Mouse (Mus musculus): Measurements from ENCODE around the gene Cldn34c4. TPM values are rescaled to one million over a fixed set of nuclear protein-coding genes. Genes with fewer than 3 reads are reported as not detected.

Gene Cldn34c4
- polyA plus RNA-seq (2015; fragmentation: Nextera tagmentation; extraction: Ambion mirVana), result not detected in 2 replicates

GRCm38 (mm10) chrX:127736454-127736853 is at the start of gene Cldn34c4:
TSS of gene Cldn34c4 (minus strand) at chrX:127736554.
- H3K27me3 ChIP-seq, result no peaks in the 10 kb centered on the region
- no peak within 1 kb of the TSS for H3K9ac ChIP-seq
- no peak within 1 kb of the TSS for H3K4me3 ChIP-seq
- no peaks in the 10 kb centered on the region for H3K4me1 ChIP-seq
- no peaks in the 10 kb centered on the region for H3K9me3 ChIP-seq
- no peak within 1 kb of the TSS for H3K4me2 ChIP-seq
- ATAC-seq (ENCODE audit: insufficient number of reproducible peaks, insufficient read depth, low FRiP score, low TSS enrichment, low read depth), result no peak
- WGBS, result 56% methylated on average over 2 of the region's 2 CpGs
- H3K36me3 ChIP-seq, result no peaks in the 10 kb centered on the region
- H3K27ac ChIP-seq, result no peak within 1 kb of the TSS

DNA sequence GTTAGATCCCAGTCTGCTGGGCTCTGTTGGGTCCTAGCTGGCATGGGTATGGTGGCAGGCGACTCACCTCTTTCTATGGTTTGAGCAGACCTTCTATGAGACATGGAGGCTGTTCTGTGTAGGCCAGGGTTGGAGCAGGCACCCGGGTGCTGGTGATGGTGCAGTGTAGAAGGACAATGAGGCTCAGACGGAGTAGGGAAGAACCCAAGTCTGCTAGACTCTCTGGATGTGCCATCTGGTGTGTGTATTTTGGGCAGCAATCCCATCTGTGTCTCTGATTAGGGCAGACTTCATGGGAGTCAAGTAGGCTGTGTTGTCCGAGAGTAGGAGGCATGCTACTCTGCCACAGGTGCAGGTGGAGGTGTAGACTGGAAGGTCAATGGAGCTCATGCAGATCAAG is 10.7 kb upstream of the Cldn34c4 start:
- H3K36me3 ChIP-seq, result no peaks in the 10 kb centered on the region
- no peak overlapping the region for H3K4me2 ChIP-seq
- no peaks in the 10 kb centered on the region for H3K9me3 ChIP-seq
- ATAC-seq (ENCODE audit: insufficient number of reproducible peaks, insufficient read depth, low FRiP score, low TSS enrichment, low read depth), result no peak
- H3K4me1 ChIP-seq, result no peaks in the 10 kb centered on the region
- no peaks in the 10 kb centered on the region for H3K27me3 ChIP-seq
- H3K4me3 ChIP-seq, result no peak overlapping the region
- no peak overlapping the region for H3K27ac ChIP-seq
- WGBS, result 80% methylated on average over 4 of the region's 4 CpGs
- no peak overlapping the region for H3K9ac ChIP-seq
